8 mouse cellular contexts compared by ENCODE assay signal in the genomic region with DNA sequence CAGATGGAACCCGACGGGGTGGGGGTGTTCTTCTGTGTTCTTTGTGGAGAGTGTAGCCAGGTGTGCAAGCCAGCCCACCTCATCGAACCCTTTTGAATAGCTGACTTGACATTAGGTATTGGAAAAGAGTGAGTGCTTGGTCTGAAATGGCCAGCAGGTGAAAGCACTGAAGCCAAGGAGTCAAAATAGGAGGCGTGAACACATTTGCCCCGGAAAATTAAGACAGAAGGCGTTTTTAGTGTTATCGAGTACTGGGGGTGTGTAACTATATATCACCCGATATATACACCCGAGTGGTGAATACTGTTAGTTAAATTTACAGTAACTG. TPM values are rescaled to one million over a fixed set of nuclear protein-coding genes. Genes with fewer than 3 reads are reported as not detected.
DNase-seq lines count a peak whose midpoint lies in the region; ATAC-seq and TF ChIP-seq lines count a peak whose summit lies in the region.

No protein-coding gene starts in this region.

- no peak for TF ChIP-seq CTCF in left cerebral cortex, adult 2 months (IDR thresholded peaks at IDR 0.05)

- intact Hi-C loops in left cerebral cortex, adult 2 months (cut with DNase I): loop anchor here (5.0 kb wide), 2 partner anchors 210 to 270 kb away; no protein-coding TSS in a partner anchor

- DNase-seq in left cerebral cortex, adult 2 months (ENCODE audit: extremely low spot score in 1 of 2, low spot score in 2 of 2): no peak
- no peak for DNase-seq in left cerebral cortex, adult 18-20 months (ENCODE audit: low spot score in 2 of 2)
- no peak for DNase-seq in left cerebral cortex, adult 9 months (ENCODE audit: low spot score in 2 of 2)
- no peak for DNase-seq in cerebellum, adult 8-10 months
- DNase-seq in layer of hippocampus, postnatal 14 days (ENCODE audit: low spot score in 2 of 2): no peak

- H3K36me3 ChIP-seq in embryonic facial prominence, embryonic 15.5 days: no peaks in the 10 kb centered on the region
- H3K36me3 ChIP-seq in intestine, embryonic 16.5 days (ENCODE audit: control insufficient read depth, insufficient read depth, low read length): no peaks in the 10 kb centered on the region
- H3K36me3 ChIP-seq in neural tube, embryonic 13.5 days: no peaks in the 10 kb centered on the region

- 0 out of 2 replicates have a peak, but pooled peaks cover 10% of the 10 kb centered on the region for H3K27me3 ChIP-seq in embryonic facial prominence, embryonic 15.5 days
- peaks cover 9% of the 10 kb centered on the region; the same call in 1 of the 2 replicates for H3K27me3 ChIP-seq in intestine, embryonic 16.5 days (replicated peaks; ENCODE audit: control insufficient read depth, insufficient read depth, low read length)
- H3K27me3 ChIP-seq in neural tube, embryonic 13.5 days: peaks cover 18% of the 10 kb centered on the region

- no peaks in the 10 kb centered on the region for H3K9me3 ChIP-seq in embryonic facial prominence, embryonic 15.5 days (replicated peaks)
- H3K9me3 ChIP-seq in intestine, embryonic 16.5 days (ENCODE audit: control insufficient read depth, low read length): no peaks in the 10 kb centered on the region
- no peaks in the 10 kb centered on the region for H3K9me3 ChIP-seq in neural tube, embryonic 13.5 days

- peak overlapping the region; percentile 91 for H3K4me2 ChIP-seq in embryonic facial prominence, embryonic 15.5 days (replicated peaks)
- peak overlapping the region; percentile 93 for H3K4me2 ChIP-seq in intestine, embryonic 16.5 days (ENCODE audit: low read depth, low read length)
- peak overlapping the region; percentile 87 for H3K4me2 ChIP-seq in neural tube, embryonic 13.5 days

- no peak overlapping the region for H3K27ac ChIP-seq in left cerebral cortex, adult 2 months
- H3K27ac ChIP-seq in embryonic facial prominence, embryonic 15.5 days (replicated peaks): no peak overlapping the region
- H3K27ac ChIP-seq in intestine, embryonic 16.5 days (ENCODE audit: low read length): no peak overlapping the region
- H3K27ac ChIP-seq in neural tube, embryonic 13.5 days (replicated peaks): peak overlapping the region; percentile 74; the same call in 1 of the 2 replicates

- H3K4me1 ChIP-seq in embryonic facial prominence, embryonic 15.5 days: peaks cover 26% of the 10 kb centered on the region
- peaks cover 11% of the 10 kb centered on the region; the same call in 1 of the 2 replicates for H3K4me1 ChIP-seq in intestine, embryonic 16.5 days (ENCODE audit: control insufficient read depth, insufficient read depth, low read length)
- peaks cover 44% of the 10 kb centered on the region for H3K4me1 ChIP-seq in neural tube, embryonic 13.5 days (replicated peaks)

- H3K9ac ChIP-seq in embryonic facial prominence, embryonic 15.5 days: peak overlapping the region; percentile 56; the same call in 1 of the 2 replicates
- peak overlapping the region; percentile 77 for H3K9ac ChIP-seq in intestine, embryonic 16.5 days (ENCODE audit: low read depth, low read length)
- H3K9ac ChIP-seq in neural tube, embryonic 13.5 days: peak overlapping the region; percentile 84

- H3K4me3 ChIP-seq in left cerebral cortex, adult 2 months: peak overlapping the region; percentile 77
- H3K4me3 ChIP-seq in embryonic facial prominence, embryonic 15.5 days (replicated peaks): peak overlapping the region; percentile 65
- H3K4me3 ChIP-seq in intestine, embryonic 16.5 days (ENCODE audit: low read length): peak overlapping the region; percentile 67
- peak overlapping the region; percentile 74 for H3K4me3 ChIP-seq in neural tube, embryonic 13.5 days

- WGBS in embryonic facial prominence, embryonic 15.5 days: 17% methylated on average over 9 of the region's 9 CpGs
- WGBS in intestine, embryonic 16.5 days: 25% methylated on average over 9 of the region's 9 CpGs
- WGBS in neural tube, embryonic 13.5 days: 17% methylated on average over 9 of the region's 9 CpGs

- ATAC-seq in embryonic facial prominence, embryonic 15.5 days (ENCODE audit: insufficient number of reproducible peaks, low FRiP score, low TSS enrichment, low read depth): no peak
- no peak for ATAC-seq in intestine, embryonic 16.5 days
- no peak for ATAC-seq in neural tube, embryonic 13.5 days (ENCODE audit: low read depth)

RNA-seq across cellular contexts. Expression of gene Lhfp, which starts 0.9 kb away (rescaled TPM):
- 10 to 100 TPM; 32.9 to 34.4 TPM for total RNA-seq in left cerebral cortex, adult 2 months (2021)
- 10 to 100 TPM; 27.2 to 31.6 TPM for total RNA-seq in left cerebral cortex, adult 18-20 months (2021)
- polyA plus RNA-seq in embryonic facial prominence, embryonic 15.5 days (2015; fragmentation: Nextera tagmentation; extraction: Ambion mirVana): 72.3 and 77.4 TPM in 2 replicates
- 39.3 and 39.6 TPM in 2 replicates for polyA plus RNA-seq in intestine, embryonic 16.5 days (2015; fragmentation: Nextera tagmentation; extraction: Ambion mirVana)
- polyA plus RNA-seq in neural tube, embryonic 13.5 days (2015; fragmentation: Nextera tagmentation; extraction: Ambion mirVana): 58.2 and 62.5 TPM in 2 replicates
- 10 to 100 TPM; 20.5 to 28.1 TPM for total RNA-seq in layer of hippocampus, postnatal 14 days (2021)

RNA-seq across cellular contexts. Expression of gene Cog6, which starts 25.2 kb away (rescaled TPM):
- total RNA-seq in left cerebral cortex, adult 2 months (2021): 10 to 100 TPM; 41.9 to 46.7 TPM
- 10 to 100 TPM; 39.9 to 45.0 TPM for total RNA-seq in left cerebral cortex, adult 18-20 months (2021)
- 43.8 and 44.5 TPM in 2 replicates for polyA plus RNA-seq in embryonic facial prominence, embryonic 15.5 days (2015; fragmentation: Nextera tagmentation; extraction: Ambion mirVana)
- 37.5 and 40.4 TPM in 2 replicates for polyA plus RNA-seq in intestine, embryonic 16.5 days (2015; fragmentation: Nextera tagmentation; extraction: Ambion mirVana)
- polyA plus RNA-seq in neural tube, embryonic 13.5 days (2015; fragmentation: Nextera tagmentation; extraction: Ambion mirVana): 52.0 and 53.7 TPM in 2 replicates
- 10 to 100 TPM; 30.5 to 31.1 TPM for total RNA-seq in layer of hippocampus, postnatal 14 days (2021)
